ENCODE assay signal across 8 mouse cellular contexts in genomic region chr5:135877831-135878231, GRCm38 (mm10). TPM values are rescaled to one million over a fixed set of nuclear protein-coding genes. Genes with fewer than 3 reads are reported as not detected.
DNase-seq lines count a peak whose midpoint lies in the region; ATAC-seq and TF ChIP-seq lines count a peak whose summit lies in the region.

No protein-coding gene starts in this region.

- H3K4me3 ChIP-seq in C2C12 (ENCODE audit: insufficient read depth, poor library complexity, severe bottlenecking), result peak overlapping the region; percentile 25
- peak overlapping the region; percentile 53 for H3K4me3 ChIP-seq in kidney, adult 2 months (ENCODE audit: insufficient read depth, low read depth, low read length)
- H3K4me3 ChIP-seq in lung, embryonic 16.5 days (ENCODE audit: low read length), result peak overlapping the region; percentile 52

- ATAC-seq in lung, embryonic 16.5 days (ENCODE audit: low read depth), result peak; percentile 27

- H3K79me3 ChIP-seq in C2C12 (ENCODE audit: low read depth), result no peaks in the 10 kb centered on the region

- H3K27me3 ChIP-seq in C2C12 (ENCODE audit: control insufficient read depth, insufficient read depth, insufficient read length), result no peaks in the 10 kb centered on the region
- H3K27me3 ChIP-seq in kidney, adult 2 months (replicated peaks; ENCODE audit: control insufficient read depth, insufficient read depth, low read length), result no peaks in the 10 kb centered on the region
- peaks cover 4% of the 10 kb centered on the region; the same call in 1 of the 2 replicates for H3K27me3 ChIP-seq in lung, embryonic 16.5 days (ENCODE audit: control insufficient read depth, insufficient read depth, low read depth, low read length)

- no peaks in the 10 kb centered on the region for H3K36me3 ChIP-seq in C2C12 (ENCODE audit: control insufficient read depth, insufficient read depth)
- no peaks in the 10 kb centered on the region for H3K36me3 ChIP-seq in kidney, adult 2 months (ENCODE audit: control insufficient read depth, insufficient read depth, low read length)
- H3K36me3 ChIP-seq in lung, embryonic 16.5 days (ENCODE audit: control insufficient read depth, insufficient read depth, low read length), result no peaks in the 10 kb centered on the region

- 1% methylated on average over 16 of the region's 16 CpGs for WGBS in kidney, adult 2 months
- WGBS in lung, embryonic 16.5 days, result under 1% methylated on average over 16 of the region's 16 CpGs

- no peaks in the 10 kb centered on the region for H3K9me3 ChIP-seq in lung, embryonic 16.5 days (ENCODE audit: control insufficient read depth, low read length)

- H3K4me2 ChIP-seq in lung, embryonic 16.5 days (ENCODE audit: low read depth, low read length), result peak overlapping the region; percentile 71

- peak overlapping the region; percentile 57 for H3ac ChIP-seq in C2C12 (ENCODE audit: control insufficient read depth, insufficient read length, low read depth)

- H3K79me2 ChIP-seq in C2C12 (ENCODE audit: control insufficient read depth, insufficient read depth), result no peaks in the 10 kb centered on the region

- H3K9ac ChIP-seq in lung, embryonic 16.5 days (ENCODE audit: low read length), result peak overlapping the region; percentile 69

- peak; percentile 56 for TF ChIP-seq CTCF in C2C12 (IDR thresholded peaks at IDR 0.05; ENCODE audit: control insufficient read depth, insufficient read depth, insufficient read length)
- peak; percentile 66 for TF ChIP-seq CTCF in kidney, adult 2 months (conservative IDR thresholded peaks at IDR 0.05; ENCODE audit: insufficient read depth, insufficient read length, low read depth, low read length)

- peaks cover 3% of the 10 kb centered on the region; the same call in 1 of the 2 replicates for H3K4me1 ChIP-seq in kidney, adult 2 months (ENCODE audit: control insufficient read depth, insufficient read depth, low read length)
- peaks cover 20% of the 10 kb centered on the region for H3K4me1 ChIP-seq in lung, embryonic 16.5 days (replicated peaks; ENCODE audit: control insufficient read depth, insufficient read depth, low read length)

- DNase-seq in MEL-GATA-1-ER (ENCODE audit: extremely low read depth, low read depth), result peak; percentile 58
- peak; percentile 86 for DNase-seq in embryo, embryonic 10.5 days (ENCODE audit: low spot score)
- peak; percentile 68 to 76 for DNase-seq in heart, adult 9 months (ENCODE audit: low spot score in 2 of 2)
- DNase-seq in kidney, adult 2 months, result peak; percentile 83
- peak; percentile 85 for DNase-seq in retina, postnatal 1 day
- no peak for DNase-seq in spleen, adult 18-20 months

- TF ChIP-seq POLR2A in kidney, adult 2 months (IDR thresholded peaks at IDR 0.05; ENCODE audit: low read depth, low read length), result no peak

- peak overlapping the region; percentile 76 for H3K27ac ChIP-seq in kidney, adult 2 months (ENCODE audit: insufficient read depth, low read depth, low read length)
- peak overlapping the region; percentile 24; the same call in 1 of the 2 replicates for H3K27ac ChIP-seq in lung, embryonic 16.5 days (ENCODE audit: low read length)

TF ChIP-seq in C2C12, 6 proteins besides CTCF, POLR2A, EP300 and RAD21:
- no peak for TF ChIP-seq FOSL1 (IDR thresholded peaks at IDR 0.05; ENCODE audit: insufficient read depth, low read length, poor library complexity, severe bottlenecking)
- TF ChIP-seq CEBPB (IDR thresholded peaks at IDR 0.05; ENCODE audit: low read depth), result no peak
- no peak for TF ChIP-seq MYOD1 (IDR thresholded peaks at IDR 0.05; ENCODE audit: control insufficient read depth, insufficient read length, low read depth)
- TF ChIP-seq USF1 (IDR thresholded peaks at IDR 0.05; ENCODE audit: low read depth), result no peak
- TF ChIP-seq MYOG (IDR thresholded peaks at IDR 0.05; ENCODE audit: control insufficient read depth, extremely low read depth, insufficient read length), result no peak
- no peak for TF ChIP-seq MAX (IDR thresholded peaks at IDR 0.05)
TF ChIP-seq in C2C12: peak in this region for 0.

RNA-seq across cellular contexts. Expression of gene Hspb1, which starts 9.9 kb away (rescaled TPM):
- polyA plus RNA-seq in C2C12 (2012; fragmentation: generic; extraction: Trizol), result 638 TPM
- polyA plus RNA-seq in kidney, adult 2 months (2012; rRNA removed), result 77.2 and 77.8 TPM in 2 replicates
- 126 and 127 TPM in 2 replicates for polyA plus RNA-seq in lung, embryonic 16.5 days (2015; fragmentation: Nextera tagmentation; extraction: Ambion mirVana)

RNA-seq across cellular contexts. Expression of gene Ywhag, which starts 56.6 kb away (rescaled TPM):
- polyA plus RNA-seq in C2C12 (2012; fragmentation: generic; extraction: Trizol), result 227 TPM
- polyA plus RNA-seq in kidney, adult 2 months (2012; rRNA removed), result 47.9 and 57.1 TPM in 2 replicates
- 150 and 155 TPM in 2 replicates for polyA plus RNA-seq in lung, embryonic 16.5 days (2015; fragmentation: Nextera tagmentation; extraction: Ambion mirVana)

Comparison
In these comparisons a context has a peak if more than half of its experiments do, and no peak if none do; other contexts are left out.
1. DNase-seq: peak in MEL-GATA-1-ER (single experiment), embryo, embryonic 10.5 days (single experiment), heart, adult 9 months (2 of 2), kidney, adult 2 months (single experiment) and retina, postnatal 1 day (single experiment); none in spleen, adult 18-20 months (0 of 2).
2. Peak in every context shown above with its lines, with median percentiles within 50 percentile points of each other: H3K4me3 ChIP-seq.